Mouse (Mus musculus): ENCODE results near the gene Map4k3. TPM values are rescaled to one million over a fixed set of nuclear protein-coding genes. Genes with fewer than 3 reads are reported as not detected.

Gene Map4k3
- polyA plus RNA-seq, 1 experiment from 2014 or later = 24.0 TPM

DNA sequence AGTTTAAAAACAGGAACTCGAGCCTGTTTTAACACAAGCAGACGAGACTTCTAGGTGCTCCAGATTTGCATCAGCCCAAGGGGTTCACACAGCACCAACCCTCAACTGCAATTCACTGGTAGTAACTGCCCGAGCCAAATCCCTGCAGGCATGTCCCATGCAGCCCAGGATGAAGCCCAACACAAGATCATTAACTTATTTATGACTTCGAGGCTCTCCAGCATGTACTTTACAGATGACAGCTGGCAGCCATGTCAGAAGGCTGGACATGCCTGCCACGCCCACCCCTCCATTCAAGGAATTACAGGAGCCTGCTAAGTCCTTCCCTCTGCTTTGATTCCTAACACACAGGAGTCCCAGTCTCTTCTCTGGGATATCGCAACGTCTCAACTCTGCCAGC, 29.4 kb downstream of the Map4k3 start:
- H3K27ac ChIP-seq = no peak overlapping the region
- ATAC-seq (replicated peaks; ENCODE audit: low FRiP score) = no peak
- peaks cover 17% of the 10 kb centered on the region for H3K4me1 ChIP-seq
- no peaks in the 10 kb centered on the region for H3K9me3 ChIP-seq (replicated peaks)
- H3K4me3 ChIP-seq (replicated peaks) = no peak overlapping the region
- H3K36me3 ChIP-seq = no peaks in the 10 kb centered on the region
- no peak overlapping the region for H3K9ac ChIP-seq
- WGBS = 50% methylated on average over 7 of the region's 7 CpGs
- no peaks in the 10 kb centered on the region for H3K27me3 ChIP-seq
- H3K4me2 ChIP-seq = no peak overlapping the region

- Histone ChIP-seq H3K9me3 (replicated peaks) (no peaks in the 10 kb centered on the region), H3K27me3 (no peaks in the 10 kb centered on the region), H3K4me3 (replicated peaks) (no peak overlapping the region), H3K4me1 (peaks cover 20% of the 10 kb centered on the region), H3K9ac (no peak overlapping the region), H3K36me3 (no peaks in the 10 kb centered on the region), H3K4me2 (no peak overlapping the region), H3K27ac (no peak overlapping the region)
- no peak for ATAC-seq (replicated peaks; ENCODE audit: low FRiP score)
- 53% methylated on average over 12 of the region's 12 CpGs for WGBS
Measured at GRCm38 (mm10) chr17:80698191-80698901, 29.9 kb downstream of the Map4k3 start.

- Histone ChIP-seq H3K27ac (no peak overlapping the region), H3K27me3 (no peaks in the 10 kb centered on the region), H3K4me1 (peaks cover 26% of the 10 kb centered on the region), H3K36me3 (no peaks in the 10 kb centered on the region), H3K4me3 (replicated peaks) (no peak overlapping the region), H3K4me2 (no peak overlapping the region), H3K9me3 (replicated peaks) (no peaks in the 10 kb centered on the region), H3K9ac (no peak overlapping the region)
- no peak for ATAC-seq (replicated peaks; ENCODE audit: low FRiP score)
- 91% methylated on average over 5 of the region's 5 CpGs for WGBS
Measured at GRCm38 (mm10) chr17:80696956-80697355, 31.3 kb downstream of the Map4k3 start.

DNA sequence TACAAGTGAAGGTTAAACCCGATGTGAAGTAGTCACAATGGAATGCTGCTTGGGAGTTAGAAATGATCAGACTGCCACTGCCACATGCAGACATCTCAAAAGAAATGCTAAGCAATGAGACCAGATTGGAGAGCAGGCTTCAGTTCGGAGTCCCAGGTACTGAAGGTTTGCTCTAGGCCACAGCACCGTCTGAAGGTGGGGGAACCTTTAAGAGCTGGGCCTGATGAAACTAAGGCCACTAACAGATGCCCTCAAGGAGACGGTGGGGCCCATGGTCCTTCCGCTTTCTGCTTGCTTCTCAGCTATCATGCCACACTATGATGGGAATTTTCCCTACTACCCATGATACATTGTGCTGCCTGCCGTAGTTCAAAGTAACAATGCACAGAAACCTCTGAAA, 32.1 kb downstream of the Map4k3 start:
- ATAC-seq (replicated peaks; ENCODE audit: low FRiP score) = no peak
- 92% methylated on average over 6 of the region's 6 CpGs for WGBS

GRCm38 (mm10) chr17:80693707-80694106, 34.6 kb downstream of the Map4k3 start:
- 0 out of 2 replicates have a peak, but pooled peaks have one; percentile 34 for ATAC-seq (replicated peaks; ENCODE audit: low FRiP score)
- WGBS = 57% methylated on average over 7 of the region's 7 CpGs
- Histone ChIP-seq H3K27ac (no peak overlapping the region), H3K4me1 (peaks cover 23% of the 10 kb centered on the region), H3K9ac (no peak overlapping the region), H3K4me2 (no peak overlapping the region), H3K9me3 (replicated peaks) (no peaks in the 10 kb centered on the region), H3K27me3 (no peaks in the 10 kb centered on the region), H3K36me3 (no peaks in the 10 kb centered on the region), H3K4me3 (replicated peaks) (no peak overlapping the region)

More for the DNA sequence above, 32.1 kb downstream of the Map4k3 start:
- Histone ChIP-seq H3K4me3 (replicated peaks) (no peak overlapping the region), H3K27me3 (no peaks in the 10 kb centered on the region), H3K27ac (no peak overlapping the region), H3K4me1 (peaks cover 26% of the 10 kb centered on the region), H3K4me2 (no peak overlapping the region), H3K9ac (no peak overlapping the region), H3K9me3 (replicated peaks) (no peaks in the 10 kb centered on the region), H3K36me3 (no peaks in the 10 kb centered on the region)

GRCm38 (mm10) chr17:80692183-80692582, 36.1 kb downstream of the Map4k3 start:
- Histone ChIP-seq H3K36me3 (no peaks in the 10 kb centered on the region), H3K9ac (no peak overlapping the region), H3K27ac (no peak overlapping the region), H3K4me1 (peaks cover 15% of the 10 kb centered on the region), H3K9me3 (replicated peaks) (no peaks in the 10 kb centered on the region), H3K4me3 (replicated peaks) (no peak overlapping the region), H3K4me2 (no peak overlapping the region), H3K27me3 (no peaks in the 10 kb centered on the region)
- no peak for ATAC-seq (replicated peaks; ENCODE audit: low FRiP score)
- WGBS = 60% methylated on average over 13 of the region's 13 CpGs

- Histone ChIP-seq H3K27me3 (no peaks in the 10 kb centered on the region), H3K9me3 (replicated peaks) (no peaks in the 10 kb centered on the region), H3K4me3 (replicated peaks) (no peak overlapping the region), H3K4me2 (no peak overlapping the region), H3K27ac (no peak overlapping the region), H3K36me3 (no peaks in the 10 kb centered on the region; the same call in 1 of the 2 replicates), H3K9ac (no peak overlapping the region), H3K4me1 (peaks cover 16% of the 10 kb centered on the region)
- no peak for ATAC-seq (replicated peaks; ENCODE audit: low FRiP score)
- WGBS = 84% methylated on average over 11 of the region's 11 CpGs
Measured at GRCm38 (mm10) chr17:80688701-80689100, 39.6 kb downstream of the Map4k3 start.

DNA sequence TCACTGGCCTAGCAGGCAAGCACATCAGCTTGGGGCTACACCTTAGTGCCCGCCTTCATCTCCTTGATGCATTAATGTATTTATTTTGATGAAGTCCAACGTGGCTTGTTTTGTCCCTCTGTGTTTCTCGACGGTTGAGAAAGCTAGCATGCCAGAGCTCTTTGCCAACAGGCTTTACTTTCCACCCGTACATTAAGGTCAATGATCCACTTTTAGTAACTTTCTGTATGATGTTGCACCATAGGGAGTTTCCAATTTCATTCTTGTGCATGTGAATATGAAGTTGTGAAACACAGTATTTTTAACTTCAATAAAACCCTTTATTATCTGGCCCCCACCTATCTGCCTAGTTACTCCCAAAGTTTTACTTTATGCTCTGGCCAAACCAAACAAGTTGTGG, 42.2 kb downstream of the Map4k3 start:
- no peaks in the 10 kb centered on the region; the same call in 1 of the 2 replicates for H3K36me3 ChIP-seq
- H3K9ac ChIP-seq = no peak overlapping the region
- WGBS = 90% methylated on average over 5 of the region's 5 CpGs
- H3K4me3 ChIP-seq (replicated peaks) = no peak overlapping the region
- no peaks in the 10 kb centered on the region for H3K27me3 ChIP-seq
- H3K4me2 ChIP-seq = no peak overlapping the region
- H3K9me3 ChIP-seq (replicated peaks) = no peaks in the 10 kb centered on the region
- peaks cover 23% of the 10 kb centered on the region for H3K4me1 ChIP-seq
- H3K27ac ChIP-seq = no peak overlapping the region
- no peak for ATAC-seq (replicated peaks; ENCODE audit: low FRiP score)

- no peak overlapping the region for H3K9ac ChIP-seq
- H3K4me3 ChIP-seq (replicated peaks) = no peak overlapping the region
- peak overlapping the region; percentile 64 for H3K27ac ChIP-seq
- H3K4me1 ChIP-seq = peaks cover 21% of the 10 kb centered on the region
- 55% methylated on average over 6 of the region's 6 CpGs for WGBS
- peak; percentile 83 for ATAC-seq (replicated peaks; ENCODE audit: low FRiP score)
- peaks cover 7% of the 10 kb centered on the region; the same call in 1 of the 2 replicates for H3K36me3 ChIP-seq
- H3K9me3 ChIP-seq (replicated peaks) = no peaks in the 10 kb centered on the region
- no peaks in the 10 kb centered on the region for H3K27me3 ChIP-seq
- no peak overlapping the region for H3K4me2 ChIP-seq
Measured at GRCm38 (mm10) chr17:80683821-80684576, 44.3 kb downstream of the Map4k3 start.

GRCm38 (mm10) chr17:80683041-80683440, 45.2 kb downstream of the Map4k3 start:
- WGBS = 52% methylated on average over 5 of the region's 5 CpGs
- Histone ChIP-seq H3K27ac (no peak overlapping the region), H3K27me3 (no peaks in the 10 kb centered on the region), H3K9me3 (replicated peaks) (no peaks in the 10 kb centered on the region), H3K4me1 (peaks cover 21% of the 10 kb centered on the region), H3K9ac (no peak overlapping the region), H3K36me3 (peaks cover 7% of the 10 kb centered on the region; the same call in 1 of the 2 replicates), H3K4me3 (replicated peaks) (no peak overlapping the region), H3K4me2 (no peak overlapping the region)
- no peak for ATAC-seq (replicated peaks; ENCODE audit: low FRiP score)

- Histone ChIP-seq H3K27ac (no peak overlapping the region), H3K36me3 (peaks cover 7% of the 10 kb centered on the region; the same call in 1 of the 2 replicates), H3K9ac (no peak overlapping the region), H3K4me1 (peaks cover 12% of the 10 kb centered on the region), H3K4me3 (replicated peaks) (no peak overlapping the region), H3K4me2 (no peak overlapping the region), H3K9me3 (replicated peaks) (no peaks in the 10 kb centered on the region), H3K27me3 (no peaks in the 10 kb centered on the region)
- no peak for ATAC-seq (replicated peaks; ENCODE audit: low FRiP score)
- 64% methylated on average over 6 of the region's 6 CpGs for WGBS
Measured at GRCm38 (mm10) chr17:80678190-80678589, 50.1 kb downstream of the Map4k3 start.

- 89% methylated on average over 11 of the region's 11 CpGs for WGBS
- no peaks in the 10 kb centered on the region for H3K9me3 ChIP-seq (replicated peaks)
- H3K4me3 ChIP-seq (replicated peaks) = no peak overlapping the region
- ATAC-seq (replicated peaks; ENCODE audit: low FRiP score) = no peak
- H3K27ac ChIP-seq = no peak overlapping the region
- H3K4me1 ChIP-seq = peaks cover under 1% of the 10 kb centered on the region
- no peaks in the 10 kb centered on the region for H3K27me3 ChIP-seq
- H3K36me3 ChIP-seq = peaks cover 7% of the 10 kb centered on the region; the same call in 1 of the 2 replicates
- H3K4me2 ChIP-seq = no peak overlapping the region
- no peak overlapping the region for H3K9ac ChIP-seq
Measured at GRCm38 (mm10) chr17:80676859-80677535, 51.3 kb downstream of the Map4k3 start.

All from kidney, embryonic 15.5 days (tissue).